Mouse (Mus musculus): ENCODE measurements around the gene Smyd4.

GRCm38 (mm10) chr11:75304797-75305196 is 43.4 kb upstream of the Smyd4 start:
- TF ChIP-seq CTCF (IDR thresholded peaks at IDR 0.05) (no peak), EP300 (IDR thresholded peaks at IDR 0.05) (no peak)

Data from lung, postnatal 0 days (tissue).